Mouse (Mus musculus): ENCODE results near the gene Gm10272.
"Not testable (repeated sequence)": the region's sequence is repeated elsewhere in the genome, so short reads cannot be mapped to it uniquely, and the experiment has no call there.

The Gm10272 gene

DNA sequence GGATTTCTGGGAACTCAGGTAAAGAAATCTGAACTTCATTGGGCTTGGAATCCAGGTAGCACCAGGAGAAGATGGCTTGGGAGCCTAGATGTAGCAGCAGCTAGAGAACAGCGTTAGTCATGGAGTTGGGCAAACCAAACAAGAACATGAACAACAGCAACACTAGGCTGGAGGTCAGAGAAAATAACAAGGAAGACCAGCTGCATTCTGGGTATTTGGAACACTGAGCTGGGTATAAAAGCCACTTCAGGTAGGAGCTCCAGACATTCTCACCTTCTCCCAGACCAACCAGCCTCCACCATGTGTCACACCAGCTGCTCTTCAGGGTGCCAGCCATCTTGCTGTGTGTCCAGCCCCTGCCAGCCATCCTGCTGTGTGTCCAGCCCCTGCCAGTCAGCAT lies at the start of gene Gm10272:
Gene Gm10272 (plus strand): TSS at position 301 of the 400 bp plus-strand sequence.
- DNase-seq (ENCODE audit: low read depth, low spot score): no peak

DNA sequence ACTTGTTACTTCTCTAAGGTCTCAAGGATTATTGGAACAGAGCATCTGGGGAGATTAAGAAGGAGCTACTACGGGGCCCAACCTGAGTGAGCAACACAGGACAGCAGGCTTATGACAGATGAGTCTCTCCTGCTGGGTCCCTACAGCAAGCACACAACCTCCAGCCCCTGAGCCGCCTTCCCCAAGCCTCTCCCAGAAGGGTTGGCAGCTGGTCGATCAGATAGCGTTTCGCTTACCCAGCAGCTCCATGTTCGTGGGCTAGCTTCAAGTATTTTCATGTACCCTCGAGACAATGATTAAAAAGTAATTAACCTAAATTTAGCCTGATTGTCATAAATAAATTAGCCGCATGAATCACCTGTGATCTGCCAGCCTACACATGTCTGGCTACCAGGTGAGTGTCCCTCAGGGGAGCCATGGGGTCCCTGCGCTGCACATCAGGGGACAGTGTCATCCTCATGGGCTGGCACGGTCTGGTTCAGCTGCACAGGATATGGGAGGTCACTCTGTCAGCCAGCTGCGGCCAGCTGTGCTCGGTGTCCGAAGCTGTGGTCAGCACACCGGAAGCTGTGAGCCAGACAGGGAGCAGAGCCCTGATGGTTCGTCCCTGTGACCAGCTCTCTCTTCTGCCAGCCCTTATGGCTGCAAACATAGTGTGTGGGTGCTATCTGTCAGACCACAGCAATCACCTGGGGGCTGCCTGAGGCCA lies 48.0 kb upstream of the Gm10272 start:
- no peak for DNase-seq (ENCODE audit: low read depth, low spot score)

DNA sequence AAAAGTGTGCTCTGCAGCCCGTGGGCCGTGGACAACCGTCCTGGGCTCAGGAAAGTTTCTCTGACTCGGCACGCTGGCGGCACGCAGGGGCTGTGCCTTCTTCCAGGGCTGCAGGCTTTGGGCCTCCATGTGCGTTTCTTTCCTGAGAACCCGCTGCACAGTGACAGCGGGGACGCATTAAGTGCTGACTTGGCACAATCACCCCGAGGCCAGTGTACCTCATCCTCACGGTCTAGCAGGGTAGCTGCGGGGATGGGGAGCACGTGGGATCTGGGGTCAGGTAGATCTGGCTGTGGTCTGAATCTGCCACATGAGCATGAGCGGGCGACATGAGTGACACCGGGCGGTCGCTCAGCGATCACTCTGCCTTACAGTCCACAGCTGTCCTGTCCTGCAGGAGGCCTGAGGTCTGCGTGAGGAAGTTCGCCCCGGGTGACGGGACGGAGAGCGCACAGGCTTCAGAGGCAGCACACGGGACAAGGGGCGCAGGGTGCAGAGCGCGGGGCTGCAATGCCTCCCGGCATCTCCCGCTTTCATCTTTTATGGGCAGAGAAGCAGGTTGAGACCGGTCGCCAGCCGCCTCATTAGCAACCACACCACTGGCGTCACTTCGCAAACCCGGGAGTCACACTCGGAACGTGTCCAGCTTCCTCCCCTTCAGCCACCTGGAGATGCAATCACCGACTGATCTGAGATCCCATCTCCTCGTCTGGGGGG lies 42.3 kb upstream of the Gm10272 start:
- DNase-seq (ENCODE audit: low read depth, low spot score): no peak

DNA sequence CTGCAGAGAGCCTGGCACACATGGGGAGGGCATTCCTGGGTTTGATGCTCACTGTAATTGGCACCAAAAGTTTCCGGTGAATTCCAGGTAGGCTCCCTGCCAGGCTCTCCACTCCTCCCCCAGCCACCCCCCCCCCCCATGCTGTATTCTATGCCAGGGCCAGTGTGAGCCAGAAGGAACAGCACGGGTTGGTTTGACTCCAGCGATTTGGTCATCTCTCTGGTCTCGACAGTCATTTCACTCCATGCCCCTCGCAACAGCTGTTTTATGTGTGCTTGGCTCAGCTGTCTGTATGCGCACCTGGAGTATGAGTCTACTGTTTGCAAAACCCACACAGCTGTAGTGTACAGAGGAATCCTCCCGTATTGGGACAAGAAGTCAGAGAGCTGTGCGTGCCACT lies 40.1 kb upstream of the Gm10272 start:
- no peak for DNase-seq (ENCODE audit: low read depth, low spot score)

DNA sequence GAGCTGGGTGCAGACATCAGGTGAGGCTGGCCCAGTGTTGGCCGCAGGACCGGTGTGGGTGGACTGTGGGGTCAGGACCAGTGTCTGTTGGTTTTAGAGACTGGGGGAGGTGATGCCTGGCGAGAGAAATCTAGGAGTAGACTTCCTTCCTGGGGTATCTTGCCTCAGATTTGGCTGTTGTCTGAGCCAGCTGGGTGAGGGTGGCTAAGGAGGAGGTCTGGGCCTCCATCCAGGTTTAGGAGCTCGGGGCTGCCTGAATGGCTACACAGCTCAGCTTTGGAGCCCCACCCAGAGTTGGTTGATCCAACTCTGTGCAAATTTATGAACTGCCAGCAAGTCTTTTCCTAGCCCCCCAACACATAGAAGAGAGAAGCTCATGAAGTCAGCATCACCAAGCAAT lies 39.0 kb upstream of the Gm10272 start:
- DNase-seq (ENCODE audit: low read depth, low spot score): no peak

DNA sequence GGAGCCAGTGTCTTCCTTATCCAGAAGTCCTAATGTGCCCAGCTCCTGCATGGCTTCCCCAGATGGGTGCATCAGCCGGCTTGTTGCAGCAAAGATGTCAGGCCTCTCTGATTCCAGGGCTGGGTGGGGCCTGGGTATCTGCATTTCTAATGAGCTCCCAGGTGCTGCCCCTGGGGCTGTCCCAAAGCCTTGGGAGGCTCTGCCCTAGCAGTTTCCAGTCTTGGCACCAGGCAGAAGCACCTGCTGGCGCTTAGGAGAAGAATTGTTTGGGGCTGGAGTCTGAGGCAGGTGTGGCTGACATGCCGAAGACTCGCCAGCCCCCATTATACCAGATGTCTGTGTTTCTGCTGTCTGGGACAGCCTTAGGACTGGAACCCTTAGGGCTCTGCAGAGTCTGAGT lies 35.7 kb upstream of the Gm10272 start:
- DNase-seq (ENCODE audit: low read depth, low spot score): no peak

DNA sequence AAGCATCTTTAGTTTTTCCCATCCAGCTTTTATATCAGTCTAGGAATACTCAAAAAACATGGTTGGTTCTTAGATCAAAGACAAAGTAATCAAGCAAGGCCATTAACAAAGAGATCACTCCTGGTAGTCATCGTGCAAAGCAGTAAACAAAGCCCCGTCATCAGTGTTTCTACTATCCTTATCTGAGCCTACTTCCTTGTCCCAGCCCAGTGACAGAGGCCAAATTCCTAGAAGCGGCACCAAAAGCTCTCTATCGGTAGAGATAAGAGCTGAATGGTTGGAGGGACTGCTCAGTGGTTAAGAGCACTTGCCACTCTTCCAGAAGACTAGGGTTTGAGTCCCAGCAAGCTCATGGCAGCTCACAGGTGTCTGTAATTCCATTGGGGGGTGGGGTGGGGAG lies 34.9 kb upstream of the Gm10272 start:
- no peak for DNase-seq (ENCODE audit: low read depth, low spot score)

DNA sequence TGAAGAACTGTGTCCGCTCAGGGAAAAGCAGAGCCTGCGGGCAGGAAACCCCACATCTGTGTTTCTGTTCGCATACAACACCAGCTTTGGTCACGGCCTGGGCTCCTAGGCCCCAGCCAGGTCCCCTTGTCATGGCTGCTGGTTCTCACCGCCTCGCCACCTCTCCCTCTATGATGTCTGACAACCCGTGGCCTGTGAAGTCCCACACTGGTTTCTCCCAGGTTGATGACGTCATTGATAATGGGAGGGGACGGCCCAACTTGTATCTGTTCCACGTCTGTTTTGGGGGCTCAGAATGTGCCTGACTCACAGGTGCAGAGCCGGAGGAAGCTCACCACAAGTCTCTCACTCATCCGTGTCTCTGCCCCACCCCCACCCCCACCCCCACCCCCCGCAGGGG lies 32.7 kb upstream of the Gm10272 start:
- DNase-seq (ENCODE audit: low read depth, low spot score): no peak

DNA sequence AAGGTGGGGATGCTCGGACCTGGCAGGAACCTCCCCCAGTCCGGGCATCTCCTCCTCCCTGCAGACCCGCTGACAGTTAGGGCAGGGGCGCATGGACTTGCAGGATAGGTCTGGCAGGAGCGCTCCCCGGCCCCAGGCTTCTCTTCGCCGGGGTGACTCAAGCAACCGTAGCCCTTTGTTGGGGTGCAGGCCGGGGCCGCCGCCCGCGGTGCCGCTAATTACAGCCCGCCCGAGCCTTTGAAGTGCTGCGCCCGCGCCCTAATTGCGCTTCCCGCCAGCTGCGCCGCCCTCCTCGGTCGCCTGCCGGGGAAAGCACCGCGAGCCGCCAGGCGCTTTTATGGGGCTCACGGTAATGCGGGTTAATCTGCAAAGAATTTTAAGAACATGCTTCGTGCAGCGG lies 28.9 kb upstream of the Gm10272 start:
- DNase-seq (ENCODE audit: low read depth, low spot score): no peak

DNA sequence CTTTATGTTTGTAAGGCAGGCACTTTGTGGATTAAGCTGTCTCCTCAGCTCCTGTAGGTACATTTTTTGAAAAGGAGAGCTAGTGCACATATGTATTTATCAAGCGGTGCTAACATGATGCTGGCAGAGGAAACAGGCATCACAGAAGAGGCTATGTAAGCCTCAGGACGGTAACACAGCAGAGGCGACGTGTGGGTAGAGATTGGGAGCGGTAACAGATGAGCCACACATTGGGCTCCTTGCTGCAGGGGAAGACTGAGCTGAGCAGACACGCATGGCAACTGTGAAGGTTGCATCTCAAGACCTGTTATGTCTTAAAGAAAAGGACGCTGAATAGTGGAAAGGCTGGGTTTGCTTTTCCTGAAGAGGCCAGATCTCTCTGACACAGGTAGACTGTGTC lies 23.4 kb upstream of the Gm10272 start:
- no peak for DNase-seq (ENCODE audit: low read depth, low spot score)

DNA sequence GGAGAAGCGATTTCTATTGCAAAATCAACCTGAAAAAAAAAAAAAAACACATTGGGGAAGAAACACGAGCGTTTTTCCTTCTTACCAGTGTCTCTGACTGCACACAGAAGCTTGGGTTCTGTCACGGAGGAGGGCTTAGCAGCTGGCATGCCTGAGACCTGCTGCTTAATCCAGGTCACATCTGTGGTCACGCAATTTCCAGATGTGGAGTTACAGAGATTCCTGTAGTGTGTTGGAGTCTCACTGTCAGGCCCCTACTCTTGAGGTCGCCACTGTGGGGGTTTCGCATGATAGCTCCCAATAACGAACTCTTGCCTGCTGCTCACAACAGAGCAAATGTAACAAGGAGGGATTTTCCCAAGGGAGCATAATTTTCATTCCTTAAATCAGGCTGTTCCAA lies 22.2 kb upstream of the Gm10272 start:
- peak; percentile 23 for DNase-seq (ENCODE audit: low read depth, low spot score)

DNA sequence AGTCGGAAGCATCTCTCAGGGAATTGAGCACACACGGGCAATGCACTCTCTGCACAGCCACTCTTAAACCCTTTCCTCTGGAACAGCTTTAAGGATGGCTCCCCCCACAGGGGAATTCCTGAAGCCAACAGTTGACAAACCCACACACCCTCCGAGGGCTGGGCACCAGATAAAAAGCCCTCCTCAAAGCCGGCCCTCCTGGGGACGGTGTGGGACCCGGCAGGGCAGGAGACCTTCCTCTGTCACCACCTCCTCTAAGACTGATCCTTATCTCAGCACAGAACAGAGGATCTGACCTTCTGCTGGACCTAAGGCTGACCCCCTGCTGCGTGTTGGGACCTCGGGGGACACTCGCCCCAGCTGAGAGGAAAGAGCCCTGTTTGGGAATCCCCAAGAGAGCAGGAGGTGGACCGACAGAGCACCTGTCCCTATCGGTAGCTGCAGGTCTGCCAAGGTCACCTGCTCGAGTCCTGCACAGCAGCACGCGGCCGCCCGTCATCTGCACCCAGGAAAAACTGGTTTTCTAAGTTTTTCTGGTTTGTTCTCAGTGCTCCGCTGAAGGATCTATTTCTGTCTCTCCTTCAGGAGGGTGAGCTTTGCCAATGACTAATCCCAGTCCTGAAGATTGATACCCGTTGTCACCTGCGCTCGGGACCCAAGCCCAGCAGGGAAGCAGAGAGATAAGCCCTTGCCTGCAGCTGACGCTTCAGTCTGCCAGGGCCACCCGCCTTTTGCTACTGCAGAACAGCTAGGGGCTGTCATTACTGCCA lies 20.3 kb upstream of the Gm10272 start, which contains the start of gene Tspear:
Gene Tspear (plus strand): TSS at position 675 of the 770 bp plus-strand sequence.
- no peak for DNase-seq (ENCODE audit: low read depth, low spot score)

DNA sequence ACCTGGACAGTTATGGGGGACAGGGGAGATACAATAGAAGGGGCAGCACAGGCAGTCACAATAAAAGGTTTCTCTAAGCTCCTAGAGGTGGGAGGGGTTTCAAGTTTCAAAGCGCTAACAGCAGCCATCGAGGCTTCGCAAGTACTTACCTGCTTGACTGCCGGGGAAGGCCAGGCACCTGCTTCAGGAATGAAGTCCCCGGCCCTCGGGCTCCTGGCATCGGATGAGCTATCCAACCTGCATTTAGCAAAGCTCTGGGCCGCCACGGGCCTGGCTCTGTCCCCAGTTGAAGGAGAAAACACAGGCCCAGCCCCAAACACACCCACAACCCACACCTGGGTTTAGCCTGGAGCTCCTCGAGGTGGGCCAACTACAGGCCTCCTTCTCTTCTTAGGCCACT lies 19.4 kb upstream of the Gm10272 start:
- no peak for DNase-seq (ENCODE audit: low read depth, low spot score)

DNA sequence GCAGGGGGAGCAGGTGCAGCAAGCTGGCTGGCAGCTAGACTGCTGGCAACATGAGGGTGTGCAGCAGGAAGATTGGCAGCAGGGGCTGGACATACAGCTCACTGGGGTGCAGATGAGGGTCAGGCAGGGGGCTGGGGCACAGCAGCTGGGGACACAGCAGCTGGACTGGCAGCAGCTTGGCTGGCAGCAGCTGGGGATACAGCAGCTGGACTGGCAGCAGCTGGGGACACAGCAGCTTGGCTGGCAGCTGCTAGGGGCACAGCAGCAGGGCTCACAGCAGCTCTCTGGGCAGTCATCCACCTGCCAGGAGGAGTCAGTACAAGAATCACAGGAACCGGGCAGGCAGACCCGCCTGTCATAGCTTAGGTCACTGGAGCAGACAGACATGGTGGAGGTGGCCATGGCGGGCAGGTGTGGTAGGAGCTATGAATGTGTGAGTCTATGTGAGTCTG lies 16.0 kb upstream of the Gm10272 start, which contains the start of gene Gm19402:
Gene Gm19402 (minus strand): TSS at position 402 of the 452 bp plus-strand sequence.
- not testable (repeated sequence) for DNase-seq (ENCODE audit: low read depth, low spot score)

DNA sequence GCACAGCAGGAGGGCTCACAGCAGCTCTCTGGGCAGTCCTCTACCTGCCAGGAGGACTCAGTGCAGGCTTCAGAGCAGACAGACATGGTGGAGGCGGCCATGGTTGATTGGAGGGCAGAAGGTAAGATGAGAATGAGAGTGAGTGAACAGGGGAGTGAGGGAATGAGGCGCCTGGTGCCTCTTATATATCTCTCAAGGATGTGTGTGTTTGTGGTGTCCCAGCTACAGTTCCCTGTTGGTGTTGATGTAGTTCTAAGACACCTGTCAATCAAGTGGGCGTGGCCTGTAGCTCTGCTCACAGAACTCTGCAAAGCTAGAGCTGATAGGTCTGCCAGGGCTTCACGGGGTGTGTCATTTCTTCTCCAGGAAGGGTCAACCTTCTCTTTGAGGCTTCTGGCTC lies 9.3 kb upstream of the Gm10272 start, which contains the start of gene Gm9508:
Gene Gm9508 (minus strand): TSS at position 101 of the 400 bp plus-strand sequence.
- DNase-seq (ENCODE audit: low read depth, low spot score): peak; percentile 4

DNA sequence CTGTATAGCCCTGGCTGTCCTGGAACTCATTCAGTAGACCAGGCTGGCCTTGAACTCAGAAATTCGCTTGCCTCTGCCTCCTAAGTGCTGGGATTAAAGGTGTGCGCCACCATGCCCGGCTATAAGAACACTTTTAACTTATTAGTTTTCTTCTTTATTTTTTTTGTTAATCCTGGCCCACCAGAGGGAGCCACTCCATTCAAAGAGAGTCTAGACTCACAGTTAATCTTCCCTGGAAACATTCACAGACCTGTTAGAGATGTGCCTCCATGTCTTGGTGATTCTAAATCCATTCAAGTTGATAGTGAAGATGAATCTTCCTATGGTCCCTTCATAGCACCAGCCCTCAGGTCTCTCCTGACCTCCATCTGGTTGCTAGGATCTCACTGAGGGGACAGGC lies 3.4 kb downstream of the Gm10272 start:
- peak; percentile 27 for DNase-seq (ENCODE audit: low read depth, low spot score)

DNA sequence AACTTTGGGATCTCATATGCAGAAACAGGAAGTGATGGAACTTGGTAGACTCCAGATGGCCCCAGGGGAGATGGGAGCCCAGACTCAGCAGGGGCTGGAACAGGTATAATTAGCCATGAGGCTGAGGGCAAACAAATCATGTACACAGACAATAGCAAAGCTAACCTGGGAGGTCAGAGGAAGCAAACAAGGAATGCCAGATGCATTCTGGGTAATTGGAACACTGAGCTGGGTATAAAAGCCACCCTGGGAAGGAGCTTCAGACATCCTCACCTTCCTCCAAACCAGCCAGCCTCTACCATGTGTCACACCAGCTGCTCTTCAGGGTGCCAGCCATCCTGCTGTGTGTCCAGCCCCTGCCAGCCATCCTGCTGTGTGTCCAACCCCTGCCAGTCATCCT lies 4.7 kb downstream of the Gm10272 start, which contains the start of gene Gm10024:
Gene Gm10024 (plus strand): TSS at position 301 of the 400 bp plus-strand sequence.
- not testable (repeated sequence) for DNase-seq (ENCODE audit: low read depth, low spot score)

DNA sequence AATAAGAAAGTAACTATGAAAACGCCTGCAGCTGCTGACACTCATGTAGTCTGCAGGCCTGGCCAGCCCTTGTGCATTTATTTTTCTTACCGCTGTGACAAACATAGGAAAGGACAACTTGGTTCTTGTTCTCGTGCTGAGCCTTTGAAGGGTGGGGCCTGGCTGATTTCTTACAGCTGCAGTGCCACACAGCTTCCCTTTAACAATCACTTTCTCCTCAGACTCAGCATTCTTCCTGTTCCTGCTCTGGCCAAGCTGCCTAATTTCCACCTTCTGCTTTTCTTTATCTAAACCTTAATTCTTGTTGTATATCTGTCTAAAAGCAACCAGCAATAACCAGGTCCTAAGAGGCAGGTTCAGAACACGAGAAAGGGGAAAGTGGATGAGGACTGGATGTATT lies 7.3 kb downstream of the Gm10272 start:
- no peak for DNase-seq (ENCODE audit: low read depth, low spot score)

DNA sequence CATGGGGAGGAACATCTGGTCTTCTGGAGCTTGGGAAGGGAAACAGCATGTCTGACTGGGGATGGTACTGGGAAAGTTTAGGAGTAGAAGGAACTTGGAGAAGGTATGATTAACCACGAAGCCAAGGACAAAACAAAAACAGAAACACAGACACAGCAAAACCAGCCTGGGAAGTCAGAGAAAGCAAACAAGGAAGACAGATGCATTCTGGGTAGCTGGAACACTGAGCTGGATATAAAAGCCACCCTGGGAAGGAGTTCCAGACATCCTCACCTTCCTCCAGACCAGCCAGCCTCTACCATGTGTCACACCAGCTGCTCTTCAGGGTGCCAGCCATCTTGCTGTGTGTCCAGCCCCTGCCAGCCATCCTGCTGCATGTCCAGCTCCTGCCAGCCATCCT lies 9.1 kb downstream of the Gm10272 start, which contains the start of gene Gm10142:
Gene Gm10142 (plus strand): TSS at position 301 of the 400 bp plus-strand sequence.
- no peak for DNase-seq (ENCODE audit: low read depth, low spot score)

DNA sequence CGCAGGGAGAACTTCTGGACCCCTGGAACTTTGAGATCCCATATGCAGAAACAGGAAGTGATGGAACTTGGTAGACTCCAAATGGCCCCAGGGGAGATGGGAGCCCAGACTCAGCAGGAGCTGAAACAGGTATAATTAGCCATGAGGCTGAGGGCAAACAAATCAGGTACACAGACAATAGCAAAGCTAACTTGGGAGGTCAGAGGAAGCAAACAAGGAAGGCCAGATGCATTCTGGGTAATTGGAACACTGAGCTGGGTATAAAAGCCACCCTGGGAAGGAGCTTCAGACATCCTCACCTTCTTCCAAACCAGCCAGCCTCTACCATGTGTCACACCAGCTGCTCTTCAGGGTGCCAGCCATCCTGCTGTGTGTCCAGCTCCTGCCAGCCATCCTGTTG lies 13.9 kb downstream of the Gm10272 start, which contains the start of gene Krtap12-1:
Gene Krtap12-1 (plus strand): TSS at position 301 of the 400 bp plus-strand sequence.
- DNase-seq (ENCODE audit: low read depth, low spot score): not testable (repeated sequence)

DNA sequence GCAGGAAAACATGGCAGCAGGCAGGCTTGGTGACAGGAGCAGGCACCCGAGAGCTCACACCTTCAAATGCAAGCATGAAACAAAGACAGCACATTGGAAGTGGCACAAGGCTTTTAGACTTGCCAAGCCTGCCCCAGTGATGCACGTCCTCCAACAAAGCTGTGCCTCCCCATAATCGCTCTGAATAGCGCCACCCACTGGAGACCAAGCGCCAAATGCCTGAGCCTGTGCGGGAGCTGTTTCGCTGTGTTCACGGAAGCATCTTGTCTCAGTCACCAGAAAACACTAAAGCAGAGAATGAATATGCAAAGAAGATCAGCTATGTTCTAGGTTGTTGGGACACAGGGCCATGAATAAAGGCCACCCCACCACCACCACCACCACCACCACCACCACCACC lies 18.4 kb downstream of the Gm10272 start:
- DNase-seq (ENCODE audit: low read depth, low spot score): no peak

DNA sequence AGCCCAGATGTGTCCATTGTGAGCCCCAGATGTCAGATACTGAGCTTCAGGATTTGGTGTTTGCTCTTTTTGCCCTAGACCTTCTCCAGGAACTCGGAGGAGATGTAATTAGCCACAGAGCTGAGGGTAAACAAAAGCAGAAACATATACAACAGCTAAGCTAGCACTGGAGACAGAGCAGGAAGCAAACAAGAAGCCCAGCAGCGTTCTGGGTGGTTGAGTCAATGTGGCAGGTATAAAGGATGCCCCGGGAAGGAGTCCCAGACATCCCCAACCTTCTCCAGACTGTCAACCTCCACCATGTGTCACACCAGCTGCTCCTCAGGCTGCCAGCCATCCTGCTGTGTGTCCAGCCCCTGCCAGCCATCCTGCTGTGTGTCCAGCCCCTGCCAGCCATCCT lies 19.8 kb downstream of the Gm10272 start, which contains the start of gene Gm10100:
Gene Gm10100 (plus strand): TSS at position 301 of the 400 bp plus-strand sequence.
- DNase-seq (ENCODE audit: low read depth, low spot score): no peak

Measured in 3T3-L1 (cell line).